Mouse (Mus musculus): ENCODE measurements around the gene Bcl6b.

- TF ChIP-seq POLR2A (IDR thresholded peaks at IDR 0.05; ENCODE audit: insufficient read depth, low read depth, low read length): no peak
- no peak for TF ChIP-seq EP300 (IDR thresholded peaks at IDR 0.05; ENCODE audit: insufficient read depth, low read depth, low read length)
- TF ChIP-seq CTCF (IDR thresholded peaks at IDR 0.05): no peak
These were observed 14.3 kb downstream of the Bcl6b start for GRCm38 (mm10) chr11:70215301-70215700.

Data from heart, adult 2 months (tissue).